Mouse (Mus musculus) ES-E14 (cell line): Measurements from ENCODE around the gene Rcn1. TPM values are rescaled to one million over a fixed set of nuclear protein-coding genes. Genes with fewer than 3 reads are reported as not detected.

ENCODE experiments used
- DNase-seq: peaks from one replicate; pipeline ENCODE4 v3.0.0-alpha.2; 2013; ENCODE audit warnings: low read depth, low spot score
- H3K27ac ChIP-seq: 2 replicates; pipeline ENCODE4 v1.5.1; 2012; ENCODE audit warnings: low read depth, mild to moderate bottlenecking, low read length, moderate library complexity, mixed read lengths; ENCODE audit not compliant: poor library complexity, insufficient read depth, severe bottlenecking
- H3K36me3 ChIP-seq: 2 replicates; pipeline ENCODE4 v1.6.1; 2012; ENCODE audit warnings: mild to moderate bottlenecking, low read length, moderate library complexity, mixed read lengths; ENCODE audit not compliant: control insufficient read depth, poor library complexity, insufficient read depth, severe bottlenecking
- H3K4me1 ChIP-seq, 2 experiments: fragments of 150-350 bp in 1 of 2; sonication (generic) in 1 of 2; 2 replicates each; pipeline ENCODE4 v1.6.1; 2012; ENCODE audit warnings: low read length in 2 of 2, mild to moderate bottlenecking in 1 of 2, mixed read lengths in 1 of 2; ENCODE audit not compliant: control insufficient read depth in 2 of 2, insufficient read depth in 2 of 2, poor library complexity in 1 of 2
- H3K4me3 ChIP-seq, 2 experiments: fragments of 150-350 bp in 1 of 2; sonication (generic) in 1 of 2; 2 replicates each; pipeline ENCODE4 v1.5.1; 2012; ENCODE audit warnings: low read length in 2 of 2, low read depth in 1 of 2, mild to moderate bottlenecking in 1 of 2, mixed read lengths in 1 of 2; ENCODE audit not compliant: insufficient read depth in 1 of 2, poor library complexity in 1 of 2, severe bottlenecking in 1 of 2
- H3K9ac ChIP-seq: 2 replicates; pipeline ENCODE4 v1.6.1; 2012; ENCODE audit warnings: low read depth, mild to moderate bottlenecking, low read length, mixed read lengths; ENCODE audit not compliant: poor library complexity, insufficient read depth, severe bottlenecking
- H3K9me3 ChIP-seq: fragments of 150-350 bp; sonication (generic); 2 replicates; pipeline ENCODE4 v1.6.1; 2012; ENCODE audit warnings: low read depth, mild to moderate bottlenecking, low read length; ENCODE audit not compliant: control insufficient read depth, insufficient read depth
- CHD2 ChIP-seq: IDR thresholded peaks from 2 replicates; pipeline ENCODE4 v1.6.1; 2014; ENCODE audit warnings: mild to moderate bottlenecking, low read depth, low read length, inconsistent platforms
- HCFC1 ChIP-seq: IDR thresholded peaks from 2 replicates; pipeline ENCODE4 v1.6.1; 2012; ENCODE audit warnings: low read length, inconsistent platforms, borderline replicate concordance; ENCODE audit not compliant: insufficient read depth
- MAFK ChIP-seq: IDR thresholded peaks from 2 replicates; pipeline ENCODE4 v1.6.1; 2014; ENCODE audit warnings: mild to moderate bottlenecking, low read depth, low read length, inconsistent platforms; ENCODE audit not compliant: insufficient read depth
- ZC3H11A ChIP-seq: IDR thresholded peaks from 2 replicates; pipeline ENCODE4 v1.6.1; 2012; ENCODE audit warnings: low read depth, mild to moderate bottlenecking, inconsistent platforms, low read length, borderline replicate concordance
- ZNF384 ChIP-seq: IDR thresholded peaks from 2 replicates; pipeline ENCODE4 v1.6.1; 2012; ENCODE audit warnings: low read depth, low read length, inconsistent platforms
- in situ Hi-C, 2 experiments: fragments of 600-800 bp; cut with MboI; formaldehyde crosslinking; loops; one replicate each; pipeline ENCODE4 v1.15.1; 2025; ENCODE audit warnings: low sequenced_read_pairs in 2 of 2, inconsistent platforms in 1 of 2; ENCODE audit not compliant: unreplicated experiment in 2 of 2
- total RNA-seq: library from RNA; depleted of rRNA; stranded (reverse); fragments of 300-350 nt; gene quantifications from 2 replicates; pipeline ENCODE4 v1.2.3, GENCODE M21; 2012

Rcn1 gene
- total RNA-seq, 1 experiment, result 73.6 TPM

- peaks cover 6 to 8% of the 10 kb centered on the region in 2 experiments; a peak in 3 of 4 replicates for H3K4me1 ChIP-seq
- H3K4me3 ChIP-seq, result no peak overlapping the region
- no peak overlapping the region for H3K9ac ChIP-seq
- DNase-seq, result no peak
- H3K27ac ChIP-seq, result no peak overlapping the region
- TF ChIP-seq ZC3H11A, result no peak
- TF ChIP-seq CHD2, result no peak
- TF ChIP-seq HCFC1, result no peak
- TF ChIP-seq ZNF384, result no peak
- no peak for TF ChIP-seq MAFK
- H3K36me3 ChIP-seq, result peaks cover 16% of the 10 kb centered on the region
- in situ Hi-C loops, result no loop called here
- H3K9me3 ChIP-seq, result no peaks in the 10 kb centered on the region
These were observed 7.7 kb downstream of the Rcn1 start for GRCm38 (mm10) chr2:105391414-105391784.

DNA sequence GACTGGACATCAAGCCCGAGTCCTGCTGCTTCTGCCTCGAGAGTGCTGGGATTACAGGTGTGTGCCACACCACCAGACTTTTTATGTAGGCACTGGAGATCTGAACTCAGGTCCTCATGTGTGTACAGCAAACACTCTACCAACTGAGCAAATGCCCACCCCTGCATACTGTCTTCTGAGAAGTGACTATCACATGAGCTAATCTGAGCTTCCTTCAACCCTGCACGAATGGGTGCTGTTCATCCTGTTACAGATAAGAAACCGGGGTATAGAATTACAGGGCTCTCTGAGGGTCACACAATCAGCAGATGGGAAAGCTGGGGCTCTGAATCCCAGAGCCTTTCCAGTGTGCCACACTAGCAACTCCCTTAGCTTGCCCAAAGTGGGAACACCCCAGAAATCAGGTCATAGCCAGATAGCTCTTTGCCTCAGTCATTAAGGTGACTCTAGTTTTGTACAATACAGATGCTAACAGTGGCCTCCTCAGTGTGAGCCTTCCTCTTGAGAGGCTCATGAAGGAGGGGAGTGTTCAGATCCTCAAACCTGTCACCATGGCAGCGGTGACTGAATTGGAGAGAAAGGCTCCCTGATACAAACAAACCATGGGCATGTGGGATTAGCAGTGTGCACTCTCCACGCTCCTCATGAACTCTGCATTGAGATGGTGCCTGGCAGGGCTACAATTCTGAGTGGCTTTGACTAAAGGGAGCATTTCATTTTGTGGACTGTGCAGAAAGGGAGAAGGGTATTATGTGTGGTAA, 8.3 kb downstream of the Rcn1 start:
- no peak overlapping the region for H3K27ac ChIP-seq
- no peak overlapping the region for H3K4me3 ChIP-seq
- in situ Hi-C loops, result no loop called here
- no peaks in the 10 kb centered on the region for H3K9me3 ChIP-seq
- TF ChIP-seq ZC3H11A, result no peak
- TF ChIP-seq ZNF384, result no peak
- no peak for TF ChIP-seq CHD2
- no peak for TF ChIP-seq HCFC1
- no peak for TF ChIP-seq MAFK
- H3K9ac ChIP-seq, result no peak overlapping the region
- no peak for DNase-seq
- peaks cover 4 to 6% of the 10 kb centered on the region in 2 experiments; a peak in 2 of 4 replicates for H3K4me1 ChIP-seq
- H3K36me3 ChIP-seq, result peaks cover 18% of the 10 kb centered on the region

- H3K4me1 ChIP-seq, result peaks cover 2 to 4% of the 10 kb centered on the region in 2 experiments; a peak in 2 of 4 replicates
- H3K9me3 ChIP-seq, result no peaks in the 10 kb centered on the region
- H3K9ac ChIP-seq, result no peak overlapping the region
- no peak overlapping the region for H3K27ac ChIP-seq
- H3K36me3 ChIP-seq, result peaks cover 20% of the 10 kb centered on the region
- no peak for DNase-seq
- TF ChIP-seq HCFC1, result no peak
- TF ChIP-seq CHD2, result no peak
- TF ChIP-seq MAFK, result no peak
- no peak for TF ChIP-seq ZNF384
- TF ChIP-seq ZC3H11A, result no peak
- in situ Hi-C loops, result no loop called here
- no peak overlapping the region for H3K4me3 ChIP-seq
These were observed 9.9 kb downstream of the Rcn1 start for GRCm38 (mm10) chr2:105389007-105389890.

GRCm38 (mm10) chr2:105386418-105386817, 12.7 kb downstream of the Rcn1 start:
- H3K27ac ChIP-seq, result no peak overlapping the region
- DNase-seq, result no peak
- H3K4me1 ChIP-seq, result no peaks in the 10 kb centered on the region
- H3K36me3 ChIP-seq, result peaks cover 15% of the 10 kb centered on the region
- no peak overlapping the region for H3K4me3 ChIP-seq
- TF ChIP-seq ZC3H11A, result no peak
- TF ChIP-seq ZNF384, result no peak
- TF ChIP-seq HCFC1, result no peak
- no peak for TF ChIP-seq CHD2
- TF ChIP-seq MAFK, result no peak
- H3K9me3 ChIP-seq, result no peaks in the 10 kb centered on the region
- in situ Hi-C loops, result no loop called here
- no peak overlapping the region for H3K9ac ChIP-seq
